Mouse (Mus musculus): ENCODE measurements around the gene Cby3. TPM values are rescaled to one million over a fixed set of nuclear protein-coding genes. Genes with fewer than 3 reads are reported as not detected.

The Cby3 gene
- 0.33 TPM in 1 of 2 replicates, not detected in the other for polyA plus RNA-seq (2012; rRNA removed; ENCODE audit: low replicate concordance)

DNA sequence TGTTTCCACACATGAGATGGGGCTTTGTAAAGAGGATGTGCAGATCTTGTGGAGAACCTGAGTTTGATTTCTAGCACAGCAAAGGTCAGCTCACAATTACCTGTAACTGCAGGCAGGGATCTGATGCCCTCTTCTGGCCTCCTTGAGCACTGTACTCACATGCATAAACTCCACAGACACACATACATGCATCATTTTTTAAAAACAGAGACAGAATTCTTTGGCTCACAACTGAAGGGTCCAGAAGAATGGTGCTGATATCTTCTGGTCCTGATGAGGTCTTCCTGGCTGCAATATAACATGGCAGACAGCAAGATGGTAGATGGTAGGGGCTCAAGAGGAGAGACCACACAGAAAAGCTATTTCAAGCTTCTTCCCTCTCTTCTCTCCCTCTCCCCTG, at the start of gene Cby3:
Cby3 (plus strand) TSS at position 301 of the 400 bp plus-strand sequence.

DNA sequence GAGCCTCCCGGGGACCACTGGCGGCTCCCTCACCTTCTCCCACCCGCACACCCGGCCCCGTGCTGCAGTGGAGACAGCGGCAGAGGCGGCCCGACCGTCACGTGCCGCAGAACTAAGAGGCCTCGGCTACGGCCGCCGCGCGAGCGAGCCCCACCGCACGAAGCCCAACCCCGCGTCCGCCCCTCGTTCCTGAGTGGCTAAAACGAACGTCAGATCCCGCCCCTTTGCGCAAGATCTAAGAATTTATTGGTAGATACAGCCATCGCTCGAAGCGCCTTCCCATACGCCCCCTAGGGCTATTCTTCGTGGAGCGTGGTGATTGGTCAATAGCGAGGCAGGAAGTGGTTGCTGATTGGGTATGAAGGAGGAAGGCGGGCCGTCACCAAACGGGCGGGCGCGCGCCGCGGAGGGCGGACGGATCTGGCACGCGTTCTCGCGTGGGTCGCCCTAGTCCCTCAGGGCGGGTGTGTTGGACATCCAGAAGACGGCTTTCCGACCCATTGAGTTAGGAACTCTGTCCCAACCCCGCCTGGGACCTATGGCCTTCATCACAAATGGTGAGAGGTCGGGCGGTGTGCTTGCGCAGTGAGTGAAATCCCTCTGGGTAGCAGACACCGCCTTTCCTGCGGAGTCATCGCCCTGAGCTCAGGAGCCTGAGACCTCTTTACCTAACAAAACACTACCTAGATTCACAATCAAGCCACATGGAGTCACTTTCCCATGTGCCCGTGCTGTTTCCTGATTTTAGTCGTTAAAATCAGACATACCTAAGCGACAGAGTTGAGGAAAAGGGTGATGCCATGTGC, 28.6 kb upstream of the Cby3 start, which contains the start of gene Canx:
Canx (minus strand) TSS at position 178 of the 806 bp plus-strand sequence.

DNA sequence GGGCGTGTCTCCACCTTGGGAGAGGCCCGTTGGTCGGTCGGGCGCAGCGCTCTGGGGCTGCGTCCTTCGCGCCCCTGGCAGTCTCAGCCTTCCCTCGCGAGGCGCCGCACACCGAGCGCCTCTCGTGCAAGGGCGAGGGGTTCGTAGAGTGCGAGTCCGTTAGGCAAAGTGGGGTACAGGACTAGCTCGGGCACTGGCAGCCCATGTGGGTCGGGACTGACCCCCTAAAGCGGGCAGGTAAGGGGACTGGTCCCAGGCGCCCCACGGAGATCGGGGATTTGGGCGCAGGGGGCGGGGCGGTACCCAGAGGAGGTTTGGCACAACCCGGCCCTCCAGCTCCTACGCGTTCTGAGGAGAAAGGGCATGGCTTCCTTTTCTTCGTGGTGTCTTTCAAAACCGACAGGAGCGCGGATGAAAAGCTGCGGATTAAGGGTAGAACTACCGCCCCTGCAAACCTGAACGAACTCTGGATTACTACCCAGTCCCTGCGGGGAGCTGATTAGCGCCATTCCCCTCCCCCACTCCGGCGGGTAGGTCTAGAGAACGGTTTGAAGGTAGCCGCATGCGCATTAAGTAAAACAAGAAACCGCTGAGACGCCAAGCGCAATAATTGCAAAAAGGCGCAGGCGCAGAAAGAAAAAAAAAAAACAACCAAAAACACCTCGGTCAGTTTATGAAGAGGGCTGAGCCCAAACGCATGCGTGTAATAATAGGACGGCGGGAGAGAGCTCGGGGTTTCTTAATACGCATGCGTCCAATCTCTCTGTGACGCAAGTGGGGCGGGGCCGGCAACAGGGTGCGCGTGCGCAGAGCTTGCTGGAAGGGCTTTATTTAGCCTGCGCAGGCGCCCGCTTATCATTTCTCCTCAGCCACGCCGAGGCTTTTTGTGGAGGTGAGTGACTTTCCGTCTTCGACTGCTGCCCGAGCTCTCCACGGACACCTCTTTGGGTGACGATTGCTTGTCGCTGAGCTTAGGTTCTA, 22.9 kb downstream of the Cby3 start, which contains the start of gene Hnrnph1:
Hnrnph1 (plus strand) TSS at position 80 of the 981 bp plus-strand sequence.

Other genes starting within 250 kb of the Cby3 start
- 82.0 and 84.1 TPM in 2 replicates for gene Tbc1d9b, start 223.1 kb upstream of the Cby3 start, polyA plus RNA-seq (2012; rRNA removed; ENCODE audit: low replicate concordance)
- gene Mrnip, start 180.0 kb upstream of the Cby3 start, polyA plus RNA-seq (2012; rRNA removed; ENCODE audit: low replicate concordance), result 9.3 and 13.9 TPM in 2 replicates
- 261 TPM in 2 replicates for gene Sqstm1, start 143.6 kb upstream of the Cby3 start, polyA plus RNA-seq (2012; rRNA removed; ENCODE audit: low replicate concordance)
- gene Mgat4b, start 143.6 kb upstream of the Cby3 start, polyA plus RNA-seq (2012; rRNA removed; ENCODE audit: low replicate concordance), result 112 and 147 TPM in 2 replicates
- gene Ltc4s, start 115.8 kb upstream of the Cby3 start, polyA plus RNA-seq (2012; rRNA removed; ENCODE audit: low replicate concordance), result 196 and 578 TPM in 2 replicates
- 11.4 and 25.9 TPM in 2 replicates for gene Maml1, start 62.2 kb upstream of the Cby3 start, polyA plus RNA-seq (2012; rRNA removed; ENCODE audit: low replicate concordance)
- gene Canx, start 28.8 kb upstream of the Cby3 start, polyA plus RNA-seq (2012; rRNA removed; ENCODE audit: low replicate concordance), result 48.7 and 71.6 TPM in 2 replicates
- 52.9 and 126 TPM in 2 replicates for gene Hnrnph1, start 22.5 kb downstream of the Cby3 start, polyA plus RNA-seq (2012; rRNA removed; ENCODE audit: low replicate concordance)
- 15.4 and 17.6 TPM in 2 replicates for gene Rufy1, start 76.7 kb downstream of the Cby3 start, polyA plus RNA-seq (2012; rRNA removed; ENCODE audit: low replicate concordance)
- 64.4 and 76.1 TPM in 2 replicates for gene Adamts2, start 247.6 kb downstream of the Cby3 start, polyA plus RNA-seq (2012; rRNA removed; ENCODE audit: low replicate concordance)